Mouse (Mus musculus): ENCODE data around the gene Msn. TPM values are rescaled to one million over a fixed set of nuclear protein-coding genes. Genes with fewer than 3 reads are reported as not detected.

Gene Msn
- total and polyA plus RNA-seq, 3 experiments = 91.3 to 112 (median 108) TPM

DNA sequence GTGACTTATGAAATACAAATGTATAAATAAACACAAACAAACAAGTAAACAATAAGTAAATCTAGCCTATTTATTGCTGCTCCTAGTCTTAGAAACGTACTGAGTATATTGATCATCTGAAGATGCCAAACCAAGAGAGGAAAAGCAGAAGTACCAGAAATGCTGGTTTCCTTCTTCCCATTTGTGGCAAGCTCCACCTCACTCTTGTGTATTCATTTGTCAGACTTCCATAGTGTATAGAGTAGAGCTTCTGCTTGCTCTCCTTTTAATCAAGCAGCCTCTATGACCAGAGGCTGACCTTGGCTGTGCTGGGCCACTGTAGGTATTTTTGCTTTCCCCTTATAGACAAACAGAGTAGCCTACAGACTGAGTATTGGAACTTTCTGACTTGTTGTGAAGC, 21.5 kb downstream of the Msn start:
- no peak for TF ChIP-seq POLR2A (IDR thresholded peaks at IDR 0.05; ENCODE audit: insufficient read depth, low read depth, low read length)
- TF ChIP-seq EP300 (IDR thresholded peaks at IDR 0.05; ENCODE audit: insufficient read depth, low read depth, low read length) = no peak
- no peak for TF ChIP-seq CTCF (IDR thresholded peaks at IDR 0.05)
- WGBS = 73% methylated on average over 1 of the region's 1 CpGs
- H3K9ac ChIP-seq (ENCODE audit: low read depth, low read length) = no peak overlapping the region
- intact Hi-C loops (cut with DNase I) = no loop called here
- H3K36me3 ChIP-seq (ENCODE audit: control insufficient read depth, insufficient read depth, low read length) = peaks cover 31% of the 10 kb centered on the region
- H3K27me3 ChIP-seq (ENCODE audit: control insufficient read depth, insufficient read depth, low read length) = no peaks in the 10 kb centered on the region
- no peak overlapping the region for H3K27ac ChIP-seq
- peaks cover 5% of the 10 kb centered on the region for H3K4me1 ChIP-seq (ENCODE audit: control insufficient read depth, insufficient read depth, low read length)
- no peaks in the 10 kb centered on the region; the same call in none of the 2 replicates for H3K79me2 ChIP-seq (replicated peaks; ENCODE audit: control insufficient read depth, insufficient read depth, low read length)
- H3K4me3 ChIP-seq = no peak overlapping the region
- no peak for DNase-seq

GRCm38 (mm10) chrX:96119997-96120396, 24.2 kb downstream of the Msn start:
- Histone ChIP-seq H3K4me1 (ENCODE audit: control insufficient read depth, insufficient read depth, low read length) (peaks cover 6% of the 10 kb centered on the region), H3K27ac (no peak overlapping the region), H3K4me3 (no peak overlapping the region), H3K36me3 (ENCODE audit: control insufficient read depth, insufficient read depth, low read length) (peaks cover 33% of the 10 kb centered on the region), H3K27me3 (ENCODE audit: control insufficient read depth, insufficient read depth, low read length) (no peaks in the 10 kb centered on the region), H3K79me2 (replicated peaks; ENCODE audit: control insufficient read depth, insufficient read depth, low read length) (no peaks in the 10 kb centered on the region; the same call in none of the 2 replicates), H3K9ac (ENCODE audit: low read depth, low read length) (no peak overlapping the region)
- DNase-seq = no peak
- intact Hi-C loops (cut with DNase I) = no loop called here
- 42% methylated on average over 2 of the region's 2 CpGs for WGBS
- TF ChIP-seq POLR2A (IDR thresholded peaks at IDR 0.05; ENCODE audit: insufficient read depth, low read depth, low read length) = no peak
- TF ChIP-seq EP300 (IDR thresholded peaks at IDR 0.05; ENCODE audit: insufficient read depth, low read depth, low read length) = no peak
- TF ChIP-seq CTCF (IDR thresholded peaks at IDR 0.05) = no peak

- intact Hi-C loops (cut with DNase I) = no loop called here
- H3K36me3 ChIP-seq (ENCODE audit: control insufficient read depth, insufficient read depth, low read length) = peaks cover 46% of the 10 kb centered on the region
- H3K27ac ChIP-seq = no peak overlapping the region
- H3K4me3 ChIP-seq = no peak overlapping the region
- DNase-seq = no peak
- H3K27me3 ChIP-seq (ENCODE audit: control insufficient read depth, insufficient read depth, low read length) = no peaks in the 10 kb centered on the region
- peaks cover 13% of the 10 kb centered on the region for H3K4me1 ChIP-seq (ENCODE audit: control insufficient read depth, insufficient read depth, low read length)
- no peak overlapping the region for H3K9ac ChIP-seq (ENCODE audit: low read depth, low read length)
- TF ChIP-seq EP300 (IDR thresholded peaks at IDR 0.05; ENCODE audit: insufficient read depth, low read depth, low read length) (no peak), CTCF (IDR thresholded peaks at IDR 0.05) (no peak), POLR2A (IDR thresholded peaks at IDR 0.05; ENCODE audit: insufficient read depth, low read depth, low read length) (no peak)
- no peaks in the 10 kb centered on the region; the same call in none of the 2 replicates for H3K79me2 ChIP-seq (replicated peaks; ENCODE audit: control insufficient read depth, insufficient read depth, low read length)
- WGBS = 57% methylated on average over 1 of the region's 1 CpGs
Measured at GRCm38 (mm10) chrX:96121912-96122311, 26.1 kb downstream of the Msn start.

GRCm38 (mm10) chrX:96126803-96127202, 31.0 kb downstream of the Msn start:
- TF ChIP-seq POLR2A (IDR thresholded peaks at IDR 0.05; ENCODE audit: insufficient read depth, low read depth, low read length) = no peak
- no peak for TF ChIP-seq EP300 (IDR thresholded peaks at IDR 0.05; ENCODE audit: insufficient read depth, low read depth, low read length)
- no peak for TF ChIP-seq CTCF (IDR thresholded peaks at IDR 0.05)
- 38% methylated on average over 3 of the region's 3 CpGs for WGBS

DNA sequence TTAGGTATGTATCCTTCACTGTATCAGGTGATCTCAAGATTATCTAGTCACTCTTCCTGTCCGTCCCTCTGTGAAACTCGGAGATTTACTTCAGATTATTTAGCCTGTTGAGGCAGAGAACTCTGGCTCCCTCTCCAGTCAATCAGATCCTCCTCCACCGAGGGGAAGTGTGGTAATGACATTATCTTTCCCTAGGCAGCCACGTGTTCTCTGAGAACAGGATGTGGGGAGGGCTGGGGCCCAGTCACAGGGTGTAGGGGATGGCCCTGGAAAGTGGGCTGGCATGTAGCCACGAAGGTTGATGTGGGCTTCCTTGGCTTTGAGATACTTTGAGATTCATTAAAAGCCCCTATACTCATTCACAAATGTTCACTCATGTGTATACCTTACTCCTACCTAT, 34.3 kb downstream of the Msn start:
- H3K4me1 ChIP-seq (ENCODE audit: control insufficient read depth, insufficient read depth, low read length) = peaks cover 37% of the 10 kb centered on the region
- no peaks in the 10 kb centered on the region for H3K27me3 ChIP-seq (ENCODE audit: control insufficient read depth, insufficient read depth, low read length)
- intact Hi-C loops (cut with DNase I) = loop anchor here (1.0 to 2.0 kb wide), 3 partner anchors 34 to 103 kb away; partner anchors contain the start of gene Msn
- no peaks in the 10 kb centered on the region for H3K79me2 ChIP-seq (replicated peaks; ENCODE audit: control insufficient read depth, insufficient read depth, low read length)
- DNase-seq = peak; percentile 65 to 77
- 10% methylated on average over 5 of the region's 5 CpGs for WGBS
- H3K27ac ChIP-seq = peak overlapping the region; percentile 72
- H3K9ac ChIP-seq (ENCODE audit: low read depth, low read length) = no peak overlapping the region
- no peak overlapping the region for H3K4me3 ChIP-seq
- TF ChIP-seq EP300 (IDR thresholded peaks at IDR 0.05; ENCODE audit: insufficient read depth, low read depth, low read length) (peak; percentile 79; the same call in 1 of the 2 replicates), CTCF (IDR thresholded peaks at IDR 0.05) (peak; percentile 53), POLR2A (IDR thresholded peaks at IDR 0.05; ENCODE audit: insufficient read depth, low read depth, low read length) (no peak)
- H3K36me3 ChIP-seq (ENCODE audit: control insufficient read depth, insufficient read depth, low read length) = peaks cover 65% of the 10 kb centered on the region

More at GRCm38 (mm10) chrX:96126803-96127202, 31.0 kb downstream of the Msn start:
- intact Hi-C loops (cut with DNase I) = no loop called here
- peak overlapping the region; percentile 54 for H3K27ac ChIP-seq
- no peak for DNase-seq
- H3K4me1 ChIP-seq (ENCODE audit: control insufficient read depth, insufficient read depth, low read length) = peaks cover 31% of the 10 kb centered on the region
- no peaks in the 10 kb centered on the region for H3K27me3 ChIP-seq (ENCODE audit: control insufficient read depth, insufficient read depth, low read length)
- peaks cover 47% of the 10 kb centered on the region for H3K36me3 ChIP-seq (ENCODE audit: control insufficient read depth, insufficient read depth, low read length)
- H3K79me2 ChIP-seq (replicated peaks; ENCODE audit: control insufficient read depth, insufficient read depth, low read length) = no peaks in the 10 kb centered on the region; the same call in none of the 2 replicates
- no peak overlapping the region for H3K9ac ChIP-seq (ENCODE audit: low read depth, low read length)
- no peak overlapping the region for H3K4me3 ChIP-seq

- DNase-seq = peak in 1 of 2 experiments; percentile 58
- Histone ChIP-seq H3K79me2 (replicated peaks; ENCODE audit: control insufficient read depth, insufficient read depth, low read length) (no peaks in the 10 kb centered on the region), H3K9ac (ENCODE audit: low read depth, low read length) (0 out of 2 replicates have a peak overlapping the region, but pooled peaks have one; percentile 18), H3K36me3 (ENCODE audit: control insufficient read depth, insufficient read depth, low read length) (peaks cover 60% of the 10 kb centered on the region), H3K4me3 (no peak overlapping the region), H3K27me3 (ENCODE audit: control insufficient read depth, insufficient read depth, low read length) (no peaks in the 10 kb centered on the region), H3K4me1 (ENCODE audit: control insufficient read depth, insufficient read depth, low read length) (peaks cover 36% of the 10 kb centered on the region), H3K27ac (peak overlapping the region; percentile 72)
- 0 out of 2 replicates have a peak, but pooled peaks have one; percentile 42 for TF ChIP-seq EP300 (IDR thresholded peaks at IDR 0.05; ENCODE audit: insufficient read depth, low read depth, low read length)
- no peak for TF ChIP-seq CTCF (IDR thresholded peaks at IDR 0.05)
- TF ChIP-seq POLR2A (IDR thresholded peaks at IDR 0.05; ENCODE audit: insufficient read depth, low read depth, low read length) = no peak
- intact Hi-C loops (cut with DNase I) = loop anchor here (1.0 to 2.0 kb wide), 3 partner anchors 34 to 104 kb away; partner anchors contain the start of gene Msn
- 38% methylated on average over 6 of the region's 6 CpGs for WGBS
Measured at GRCm38 (mm10) chrX:96130663-96131062, 34.8 kb downstream of the Msn start.
